Mouse (Mus musculus) cortical plate, adult 2 months (tissue): ENCODE results near the gene Baiap2. TPM values are rescaled to one million over a fixed set of nuclear protein-coding genes. Genes with fewer than 3 reads are reported as not detected.

Source experiments
- H3K27ac ChIP-seq: fragments of 200-500 bp; 2 replicates; pipeline ENCODE4 v1.5.1; 2012; ENCODE audit warnings: low read length, control low read depth, inconsistent platforms; ENCODE audit not compliant: insufficient read depth
- H3K4me1 ChIP-seq: fragments of 200-500 bp; 2 replicates; pipeline ENCODE4 v1.6.1; 2011; ENCODE audit warnings: low read length; ENCODE audit not compliant: control insufficient read depth, insufficient read depth
- H3K4me3 ChIP-seq: fragments of 200-500 bp; 2 replicates; pipeline ENCODE4 v1.5.1; 2011; ENCODE audit warnings: mild to moderate bottlenecking, low read length, control low read depth; ENCODE audit not compliant: insufficient read depth
- CTCF ChIP-seq: fragments of 200-500 bp; IDR thresholded peaks from 2 replicates; pipeline ENCODE4 v1.5.1; 2011; ENCODE audit warnings: mild to moderate bottlenecking, control low read depth, low read length; ENCODE audit not compliant: insufficient read depth; ENCODE audit errors: extremely low read depth
- POLR2A ChIP-seq: fragments of 200-500 bp; IDR thresholded peaks from 2 replicates; pipeline ENCODE4 v1.6.1; 2011; ENCODE audit warnings: mild to moderate bottlenecking, low read length, control low read depth; ENCODE audit not compliant: insufficient read depth; ENCODE audit errors: extremely low read depth
- polyA plus RNA-seq: library from polyadenylated mRNA; depleted of rRNA; stranded (reverse); fragments of >200 nt; gene quantifications from 2 replicates; pipeline ENCODE4 v1.2.3, GENCODE M21; 2012

Baiap2 gene
- polyA plus RNA-seq, 1 experiment: 253 TPM

DNA sequence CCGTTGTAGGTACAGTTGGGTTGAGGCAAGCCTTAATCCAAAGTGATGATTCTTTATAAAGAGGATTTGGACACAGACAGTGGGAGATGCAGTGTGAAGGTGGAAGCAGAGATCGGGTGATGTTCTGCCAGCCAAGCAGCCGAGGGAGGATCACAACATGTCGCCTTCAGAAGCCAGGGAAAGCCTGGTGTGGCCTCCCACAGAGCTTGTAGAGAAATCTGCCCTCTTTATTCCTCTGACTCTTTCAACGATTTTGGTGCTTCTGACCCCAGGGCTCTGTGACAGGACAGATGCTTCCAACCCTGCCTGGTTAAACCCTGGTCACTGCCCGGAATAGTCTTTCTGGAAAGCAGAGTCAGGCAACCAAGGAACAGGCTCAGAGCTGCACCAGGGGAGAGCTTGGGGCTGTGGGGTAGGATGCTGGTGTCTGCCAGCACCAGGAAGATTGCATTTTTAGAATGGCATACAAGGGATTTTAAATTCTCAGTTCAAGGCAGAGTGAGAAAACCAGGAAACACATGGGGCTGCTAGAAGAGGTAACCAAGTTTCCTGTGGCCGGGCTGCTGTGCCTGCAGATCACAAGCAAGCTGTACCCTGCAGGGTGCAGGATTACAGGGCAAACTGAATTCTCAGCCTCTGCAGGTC is 35.4 kb upstream of the Baiap2 start:
- H3K27ac ChIP-seq: peak overlapping the region; percentile 58
- TF ChIP-seq POLR2A (no peak), CTCF (no peak)
- peaks cover 11% of the 10 kb centered on the region for H3K4me1 ChIP-seq

DNA sequence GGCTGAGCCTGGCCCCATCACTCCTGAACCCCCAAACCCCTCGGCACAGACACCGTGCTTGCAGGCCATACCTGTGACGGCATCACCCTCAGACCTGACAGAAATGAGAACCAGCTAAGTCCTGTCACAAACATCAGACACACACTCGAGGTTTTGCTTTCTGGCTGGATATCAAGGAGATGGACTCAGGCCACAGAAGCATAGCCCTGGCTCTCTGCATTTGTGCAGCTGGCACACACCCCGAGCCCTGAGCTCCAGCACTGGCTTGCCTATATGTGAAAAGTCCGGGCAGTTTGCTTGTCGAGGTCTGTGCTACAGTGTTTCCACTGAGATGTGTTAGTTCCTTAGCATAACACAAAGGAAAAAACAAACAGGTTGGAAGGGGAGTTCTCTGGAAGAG is 34.9 kb upstream of the Baiap2 start:
- peak overlapping the region; percentile 58 for H3K27ac ChIP-seq

More for the DNA sequence above, 35.4 kb upstream of the Baiap2 start:
- H3K4me3 ChIP-seq: no peak overlapping the region

DNA sequence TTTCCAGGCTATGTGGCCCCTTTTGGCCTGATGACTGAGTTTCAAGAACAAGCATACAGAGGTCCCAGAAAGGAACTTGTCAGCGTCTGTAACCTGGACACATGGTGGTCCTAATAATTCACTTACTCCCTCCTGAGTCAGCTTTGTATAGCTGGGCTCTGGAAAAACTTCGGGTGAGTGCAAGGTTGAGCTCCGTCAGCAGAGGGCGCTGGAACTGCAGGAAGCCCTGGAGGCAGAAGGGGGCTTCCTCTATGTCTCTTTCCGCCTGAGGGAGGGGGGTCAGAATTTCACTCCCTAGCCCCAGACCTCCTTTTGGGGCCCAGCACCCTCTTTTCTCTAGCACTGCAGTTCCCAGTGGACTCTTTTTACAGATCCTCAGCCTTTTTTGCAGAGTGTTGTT is 33.1 kb upstream of the Baiap2 start:
- H3K27ac ChIP-seq: no peak overlapping the region
- H3K4me1 ChIP-seq: peaks cover 14% of the 10 kb centered on the region
- H3K4me3 ChIP-seq: no peak overlapping the region
- peak; percentile 84 for TF ChIP-seq CTCF
- TF ChIP-seq POLR2A: no peak

More for the DNA sequence above, 34.9 kb upstream of the Baiap2 start:
- TF ChIP-seq CTCF: no peak
- Histone ChIP-seq H3K4me1 (peaks cover 12% of the 10 kb centered on the region), H3K4me3 (no peak overlapping the region)

DNA sequence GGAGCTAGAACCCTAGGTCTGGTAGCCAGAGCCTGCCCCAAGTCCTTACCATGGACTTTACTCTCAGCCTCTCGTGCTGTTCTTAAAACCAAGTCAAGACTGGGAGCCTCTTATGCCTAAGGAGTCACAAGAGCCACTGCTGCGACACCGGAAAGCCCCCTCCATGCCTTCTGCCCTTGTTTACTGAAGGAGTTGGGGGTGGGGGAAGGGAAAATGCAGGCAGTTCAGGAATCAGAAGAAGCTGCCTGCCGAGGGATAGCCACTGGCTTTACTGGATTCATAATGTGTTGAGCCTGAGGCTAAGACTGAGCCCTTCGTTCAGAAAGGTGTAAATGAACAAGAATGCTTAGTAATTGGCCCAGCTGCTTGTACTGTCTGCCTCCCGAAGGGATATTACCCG is 29.7 kb upstream of the Baiap2 start:
- H3K4me3 ChIP-seq: peak overlapping the region; percentile 68
- H3K4me1 ChIP-seq: peaks cover 10% of the 10 kb centered on the region
- no peak overlapping the region for H3K27ac ChIP-seq
- TF ChIP-seq POLR2A: no peak
- no peak for TF ChIP-seq CTCF

DNA sequence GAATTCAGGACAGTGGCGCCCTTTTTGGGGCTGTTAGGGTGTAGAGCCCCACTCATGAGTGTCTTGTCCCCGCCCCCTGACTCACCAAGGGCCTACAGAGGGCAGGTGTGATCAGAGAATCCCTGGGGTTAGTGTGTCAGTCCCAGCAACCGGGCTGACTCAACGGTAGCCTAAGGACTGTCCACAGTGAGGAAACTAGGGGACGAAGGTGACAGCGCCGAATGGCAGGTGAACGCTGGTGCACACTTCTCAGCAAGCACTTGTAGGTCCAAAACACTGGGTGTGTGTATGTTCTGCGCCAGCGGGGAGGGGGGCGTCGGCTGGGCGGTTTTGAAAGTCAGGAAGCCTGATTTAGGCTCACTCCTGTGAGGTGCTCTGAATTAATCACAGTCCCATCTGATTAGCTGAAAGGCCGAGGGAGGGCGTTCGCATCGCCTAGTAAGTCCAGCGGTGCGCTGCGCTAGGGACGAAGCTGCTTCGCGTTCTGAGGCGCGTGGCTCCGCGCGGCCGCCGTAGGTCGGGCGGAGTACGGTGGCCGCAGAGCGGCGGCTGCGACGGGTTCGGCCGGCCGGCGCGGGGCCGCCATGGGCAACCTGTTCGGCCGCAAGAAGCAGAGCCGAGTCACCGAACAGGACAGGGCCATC is 29.1 kb upstream of the Baiap2 start, which contains the start of gene Chmp6:
Chmp6 (plus strand) TSS at position 151 of the 644 bp plus-strand sequence.
- TF ChIP-seq CTCF (no peak), POLR2A (peak; percentile 43; the same call in 1 of the 2 replicates)
- H3K4me3 ChIP-seq: peak within 1 kb of the TSS; percentile 68
- peak within 1 kb of the TSS; percentile 33; the same call in 1 of the 2 replicates for H3K27ac ChIP-seq
- peaks cover 8% of the 10 kb centered on the region for H3K4me1 ChIP-seq

DNA sequence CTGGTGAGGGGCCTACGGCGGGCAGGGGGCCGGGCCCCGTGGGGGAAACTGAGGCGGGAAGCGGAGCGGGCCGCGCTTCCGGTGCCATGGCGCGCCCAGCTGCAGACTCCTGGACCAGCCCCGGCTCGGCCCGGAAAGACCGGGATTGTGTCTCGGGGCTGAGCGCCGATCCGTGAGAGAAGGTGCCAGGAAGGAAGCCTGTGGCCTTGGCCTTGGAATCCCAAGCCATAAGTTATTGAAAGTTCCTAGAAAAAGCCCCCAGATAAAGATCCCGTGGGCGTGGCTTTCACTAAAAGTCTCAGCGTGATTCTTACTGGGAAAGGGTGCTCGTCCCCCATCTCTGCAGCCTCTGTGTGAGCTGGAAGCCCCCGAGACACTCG is 28.6 kb upstream of the Baiap2 start:
- Histone ChIP-seq H3K4me3 (peak overlapping the region; percentile 68), H3K4me1 (peaks cover 5% of the 10 kb centered on the region), H3K27ac (no peak overlapping the region)
- TF ChIP-seq CTCF: no peak
- TF ChIP-seq POLR2A: no peak

DNA sequence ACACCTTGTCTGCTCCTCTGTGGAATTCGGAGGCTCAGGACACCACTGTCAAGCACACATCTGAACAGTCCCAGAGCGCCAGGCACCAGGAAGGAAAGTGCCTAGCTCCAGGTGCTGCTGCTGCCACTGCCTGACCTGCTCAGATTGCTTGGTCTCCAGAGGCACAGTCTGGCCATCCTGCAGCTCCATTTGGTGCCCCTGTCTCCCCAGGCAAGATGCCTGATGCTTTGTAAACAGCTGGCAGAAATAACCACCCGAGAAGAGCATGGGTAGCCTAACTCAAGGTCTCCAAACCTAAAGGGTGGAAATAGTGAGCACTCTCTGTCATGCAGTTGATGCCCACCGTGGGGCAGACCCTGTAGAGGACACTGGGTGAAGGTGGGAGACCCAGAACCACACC is 28.2 kb upstream of the Baiap2 start:
- H3K4me3 ChIP-seq: peak overlapping the region; percentile 68
- TF ChIP-seq CTCF (no peak), POLR2A (no peak)
- H3K4me1 ChIP-seq: peaks cover 4% of the 10 kb centered on the region; the same call in 1 of the 2 replicates
- H3K27ac ChIP-seq: no peak overlapping the region

DNA sequence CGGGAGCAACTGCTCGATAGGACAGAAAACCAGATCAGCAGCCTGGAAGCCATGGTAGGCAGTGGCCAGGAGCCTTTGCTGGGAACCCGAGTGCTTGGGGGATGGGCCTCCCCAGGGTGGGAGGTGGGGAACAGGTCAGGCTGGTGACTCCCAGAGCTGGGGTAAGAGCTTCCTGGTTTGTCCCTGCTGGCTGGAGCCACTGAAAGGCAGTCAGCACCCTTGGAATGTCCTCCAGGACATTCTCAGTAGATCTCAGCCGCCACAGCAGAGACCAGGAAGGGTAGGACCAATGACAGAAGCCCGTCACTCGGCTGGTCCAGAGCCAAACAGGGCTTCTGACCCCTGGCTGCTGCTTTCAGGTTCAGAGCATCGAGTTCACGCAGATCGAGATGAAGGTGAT is 26.9 kb upstream of the Baiap2 start:
- TF ChIP-seq CTCF (no peak), POLR2A (no peak)
- Histone ChIP-seq H3K4me3 (no peak overlapping the region), H3K4me1 (peaks cover 3% of the 10 kb centered on the region; the same call in 1 of the 2 replicates), H3K27ac (no peak overlapping the region)

DNA sequence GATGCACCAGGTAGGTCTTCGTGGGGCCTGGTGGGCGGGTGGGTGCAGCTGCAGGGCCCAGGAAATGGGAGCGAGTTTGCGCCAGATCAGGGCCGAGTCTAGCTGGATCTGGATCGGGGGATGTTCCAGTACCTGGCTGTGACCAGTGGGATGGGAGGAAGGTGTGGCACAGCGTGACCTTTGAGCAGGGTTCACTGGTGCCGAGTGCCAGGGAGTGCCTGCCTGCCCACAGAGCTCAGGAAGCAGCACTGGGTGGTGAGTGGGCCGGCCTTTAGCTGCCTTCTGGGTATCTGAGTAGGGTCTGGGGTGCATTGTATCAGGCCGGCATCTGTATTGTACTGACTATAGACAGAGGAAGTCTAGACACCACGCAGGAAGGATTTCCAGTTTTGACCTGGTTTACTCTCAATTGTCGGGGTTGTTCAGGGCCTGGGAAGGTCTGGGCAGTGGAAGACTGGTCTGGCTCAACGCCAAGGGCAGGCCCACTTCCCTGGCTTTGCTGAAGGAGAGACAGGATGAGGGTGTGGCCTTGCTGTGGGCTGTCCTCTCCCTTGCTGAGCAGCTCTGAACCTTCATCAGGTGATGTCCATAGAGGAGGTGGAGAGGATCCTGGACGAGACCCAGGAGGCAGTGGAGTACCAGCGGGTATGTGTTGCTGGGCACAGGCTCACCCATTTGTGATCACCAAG is 26.3 kb upstream of the Baiap2 start:
- TF ChIP-seq CTCF (no peak), POLR2A (no peak)
- H3K27ac ChIP-seq: no peak overlapping the region
- no peak overlapping the region for H3K4me3 ChIP-seq
- H3K4me1 ChIP-seq: peaks cover 3% of the 10 kb centered on the region; the same call in 1 of the 2 replicates
